Mouse (Mus musculus): ENCODE data around the gene Dynlrb1. TPM values are rescaled to one million over a fixed set of nuclear protein-coding genes. Genes with fewer than 3 reads are reported as not detected.

Gene Dynlrb1
- polyA plus RNA-seq (2012; fragmentation: generic; extraction: Trizol) = 350 TPM
- long read RNA-seq, experiment 1, transcript Dynlrb1-202 (4 exons, 684 nt) = major isoform, 219 of 258 reads
- long read RNA-seq, experiment 1, partial matches to known transcripts = 32 of 258 reads
- long read RNA-seq, experiment 1, other reads (novel, unspliced or antisense) = 5 of 258 reads
- long read RNA-seq, experiment 2, transcript Dynlrb1-202 (4 exons, 684 nt) = major isoform, 9 of 9 reads
- long read RNA-seq, experiment 2, partial matches to known transcripts = 0 of 9 reads
- long read RNA-seq, experiment 2, other reads (novel, unspliced or antisense) = 0 of 9 reads

GRCm38 (mm10) chr2:155236362-155236992, at the start of gene Dynlrb1:
Gene Dynlrb1, plus strand, starts transcription at chr2:155236533.
- Histone ChIP-seq H3K79me3 (ENCODE audit: low read depth) (peaks cover 44% of the 10 kb centered on the region), H3K4me3 (ENCODE audit: insufficient read depth, poor library complexity, severe bottlenecking) (peak within 1 kb of the TSS; percentile 71), H3K79me2 (ENCODE audit: control insufficient read depth, insufficient read depth) (peaks cover 50% of the 10 kb centered on the region), H3ac (ENCODE audit: control insufficient read depth, insufficient read length, low read depth) (peak within 1 kb of the TSS; percentile 100), H3K36me3 (ENCODE audit: control insufficient read depth, insufficient read depth) (no peaks in the 10 kb centered on the region), H3K27me3 (ENCODE audit: control insufficient read depth, insufficient read depth, insufficient read length) (no peaks in the 10 kb centered on the region)
- TF ChIP-seq FOSL1 (IDR thresholded peaks at IDR 0.05; ENCODE audit: insufficient read depth, low read length, poor library complexity, severe bottlenecking) = no peak
- no peak for TF ChIP-seq MYOD1 (IDR thresholded peaks at IDR 0.05; ENCODE audit: control insufficient read depth, insufficient read length, low read depth)
- no peak for TF ChIP-seq USF1 (IDR thresholded peaks at IDR 0.05; ENCODE audit: low read depth)
- no peak for TF ChIP-seq CEBPB (IDR thresholded peaks at IDR 0.05; ENCODE audit: low read depth)
- no peak for TF ChIP-seq MYOG (IDR thresholded peaks at IDR 0.05; ENCODE audit: control insufficient read depth, extremely low read depth, insufficient read length)
- no peak for TF ChIP-seq CTCF (IDR thresholded peaks at IDR 0.05; ENCODE audit: control insufficient read depth, insufficient read depth, insufficient read length)
- no peak for TF ChIP-seq MAX (IDR thresholded peaks at IDR 0.05)

- Histone ChIP-seq H3K27me3 (ENCODE audit: control insufficient read depth, insufficient read depth, insufficient read length) (no peaks in the 10 kb centered on the region), H3ac (ENCODE audit: control insufficient read depth, insufficient read length, low read depth) (no peak overlapping the region), H3K79me2 (ENCODE audit: control insufficient read depth, insufficient read depth) (no peaks in the 10 kb centered on the region), H3K36me3 (ENCODE audit: control insufficient read depth, insufficient read depth) (peaks cover 66% of the 10 kb centered on the region), H3K4me3 (ENCODE audit: insufficient read depth, poor library complexity, severe bottlenecking) (no peak overlapping the region), H3K79me3 (ENCODE audit: low read depth) (no peaks in the 10 kb centered on the region)
- TF ChIP-seq CEBPB (IDR thresholded peaks at IDR 0.05; ENCODE audit: low read depth) = no peak
- no peak for TF ChIP-seq MAX (IDR thresholded peaks at IDR 0.05)
- no peak for TF ChIP-seq CTCF (IDR thresholded peaks at IDR 0.05; ENCODE audit: control insufficient read depth, insufficient read depth, insufficient read length)
- TF ChIP-seq USF1 (IDR thresholded peaks at IDR 0.05; ENCODE audit: low read depth) = no peak
- TF ChIP-seq FOSL1 (IDR thresholded peaks at IDR 0.05; ENCODE audit: insufficient read depth, low read length, poor library complexity, severe bottlenecking) = no peak
- TF ChIP-seq MYOD1 (IDR thresholded peaks at IDR 0.05; ENCODE audit: control insufficient read depth, insufficient read length, low read depth) = no peak
- TF ChIP-seq MYOG (IDR thresholded peaks at IDR 0.05; ENCODE audit: control insufficient read depth, extremely low read depth, insufficient read length) = no peak
These were observed 28.9 kb upstream of the Dynlrb1 start for GRCm38 (mm10) chr2:155207419-155207818.

- Histone ChIP-seq H3K79me2 (ENCODE audit: control insufficient read depth, insufficient read depth) (no peaks in the 10 kb centered on the region), H3K79me3 (ENCODE audit: low read depth) (no peaks in the 10 kb centered on the region), H3K36me3 (ENCODE audit: control insufficient read depth, insufficient read depth) (peaks cover 49% of the 10 kb centered on the region), H3ac (ENCODE audit: control insufficient read depth, insufficient read length, low read depth) (no peak overlapping the region), H3K4me3 (ENCODE audit: insufficient read depth, poor library complexity, severe bottlenecking) (no peak overlapping the region), H3K27me3 (ENCODE audit: control insufficient read depth, insufficient read depth, insufficient read length) (no peaks in the 10 kb centered on the region)
- TF ChIP-seq USF1 (IDR thresholded peaks at IDR 0.05; ENCODE audit: low read depth) (no peak), FOSL1 (IDR thresholded peaks at IDR 0.05; ENCODE audit: insufficient read depth, low read length, poor library complexity, severe bottlenecking) (no peak), CTCF (IDR thresholded peaks at IDR 0.05; ENCODE audit: control insufficient read depth, insufficient read depth, insufficient read length) (no peak), MYOD1 (IDR thresholded peaks at IDR 0.05; ENCODE audit: control insufficient read depth, insufficient read length, low read depth) (no peak), MAX (IDR thresholded peaks at IDR 0.05) (no peak), CEBPB (IDR thresholded peaks at IDR 0.05; ENCODE audit: low read depth) (no peak), MYOG (IDR thresholded peaks at IDR 0.05; ENCODE audit: control insufficient read depth, extremely low read depth, insufficient read length) (no peak)
These were observed 13.2 kb upstream of the Dynlrb1 start for GRCm38 (mm10) chr2:155223145-155223544.

- no peaks in the 10 kb centered on the region for H3K79me3 ChIP-seq (ENCODE audit: low read depth)
- no peaks in the 10 kb centered on the region for H3K79me2 ChIP-seq (ENCODE audit: control insufficient read depth, insufficient read depth)
- H3K27me3 ChIP-seq (ENCODE audit: control insufficient read depth, insufficient read depth, insufficient read length) = no peaks in the 10 kb centered on the region
- no peak overlapping the region for H3ac ChIP-seq (ENCODE audit: control insufficient read depth, insufficient read length, low read depth)
- no peak overlapping the region for H3K4me3 ChIP-seq (ENCODE audit: insufficient read depth, poor library complexity, severe bottlenecking)
- peaks cover 44% of the 10 kb centered on the region for H3K36me3 ChIP-seq (ENCODE audit: control insufficient read depth, insufficient read depth)
- no peak for TF ChIP-seq CEBPB (IDR thresholded peaks at IDR 0.05; ENCODE audit: low read depth)
- peak; percentile 33 for TF ChIP-seq MYOD1 (IDR thresholded peaks at IDR 0.05; ENCODE audit: control insufficient read depth, insufficient read length, low read depth)
- no peak for TF ChIP-seq FOSL1 (IDR thresholded peaks at IDR 0.05; ENCODE audit: insufficient read depth, low read length, poor library complexity, severe bottlenecking)
- no peak for TF ChIP-seq MAX (IDR thresholded peaks at IDR 0.05)
These were observed 11.6 kb upstream of the Dynlrb1 start for GRCm38 (mm10) chr2:155224721-155225120.

GRCm38 (mm10) chr2:155235746-155236361, 479 bp upstream of the Dynlrb1 start:
- Histone ChIP-seq H3K79me2 (ENCODE audit: control insufficient read depth, insufficient read depth) (peaks cover 44% of the 10 kb centered on the region), H3K36me3 (ENCODE audit: control insufficient read depth, insufficient read depth) (no peaks in the 10 kb centered on the region)
- TF ChIP-seq CTCF (IDR thresholded peaks at IDR 0.05; ENCODE audit: control insufficient read depth, insufficient read depth, insufficient read length) (no peak), FOSL1 (IDR thresholded peaks at IDR 0.05; ENCODE audit: insufficient read depth, low read length, poor library complexity, severe bottlenecking) (no peak), MAX (IDR thresholded peaks at IDR 0.05) (no peak), USF1 (IDR thresholded peaks at IDR 0.05; ENCODE audit: low read depth) (no peak), MYOG (IDR thresholded peaks at IDR 0.05; ENCODE audit: control insufficient read depth, extremely low read depth, insufficient read length) (no peak), CEBPB (IDR thresholded peaks at IDR 0.05; ENCODE audit: low read depth) (no peak), MYOD1 (IDR thresholded peaks at IDR 0.05; ENCODE audit: control insufficient read depth, insufficient read length, low read depth) (no peak)

More at GRCm38 (mm10) chr2:155235746-155236361, 479 bp upstream of the Dynlrb1 start:
- peaks cover 38% of the 10 kb centered on the region for H3K79me3 ChIP-seq (ENCODE audit: low read depth)
- H3ac ChIP-seq (ENCODE audit: control insufficient read depth, insufficient read length, low read depth) = peak overlapping the region; percentile 87
- no peaks in the 10 kb centered on the region for H3K27me3 ChIP-seq (ENCODE audit: control insufficient read depth, insufficient read depth, insufficient read length)
- peak overlapping the region; percentile 71 for H3K4me3 ChIP-seq (ENCODE audit: insufficient read depth, poor library complexity, severe bottlenecking)
